Mouse (Mus musculus): ENCODE measurements around the gene Triobp.

DNA sequence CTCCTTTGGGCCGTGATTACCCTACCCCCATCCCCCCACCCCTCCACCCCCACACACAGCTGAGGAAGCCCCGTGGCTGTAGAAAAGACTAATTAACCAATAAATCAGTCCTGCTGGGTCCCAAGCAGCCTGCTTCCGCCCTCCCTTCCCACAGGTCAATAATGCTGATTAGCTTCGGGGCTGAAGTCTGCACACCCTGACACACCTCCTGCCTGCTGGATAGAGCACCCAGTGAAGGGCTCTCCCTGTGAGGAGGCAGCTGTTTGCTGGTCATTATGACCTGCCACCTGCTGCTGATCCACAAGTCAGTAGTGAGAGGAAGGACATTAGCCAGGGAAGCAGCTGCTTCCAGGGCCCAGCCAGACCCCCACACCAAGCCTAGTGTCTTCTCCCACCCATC, 97.3 kb downstream of the Triobp start:
- TF ChIP-seq POLR2A (IDR thresholded peaks at IDR 0.05; ENCODE audit: borderline replicate concordance, extremely low read depth, low read depth, low read length) (no peak), CTCF (IDR thresholded peaks at IDR 0.05; ENCODE audit: insufficient read depth, low read length) (no peak)
